Mouse (Mus musculus) ES-Bruce4 (cell line): ENCODE results near the gene AI854703. TPM values are rescaled to one million over a fixed set of nuclear protein-coding genes. Genes with fewer than 3 reads are reported as not detected.

Experiments used
- H3K27ac ChIP-seq: 2 replicates; pipeline ENCODE4 v1.5.1; 2012; ENCODE audit warnings: low read length, inconsistent platforms; ENCODE audit not compliant: insufficient read depth
- H3K27me3 ChIP-seq: 2 replicates; pipeline ENCODE4 v1.6.1; 2012; ENCODE audit warnings: mild to moderate bottlenecking, low read length, inconsistent platforms; ENCODE audit not compliant: control insufficient read depth, poor library complexity, insufficient read depth, severe bottlenecking
- H3K36me3 ChIP-seq: 2 replicates; pipeline ENCODE4 v1.6.1; 2012; ENCODE audit warnings: inconsistent platforms, mild to moderate bottlenecking, low read length, moderate library complexity; ENCODE audit not compliant: control insufficient read depth, poor library complexity, insufficient read depth, severe bottlenecking
- H3K4me1 ChIP-seq: one replicate; pipeline ENCODE4 v1.8.1; 2011; ENCODE audit warnings: low read length; ENCODE audit not compliant: control insufficient read depth, insufficient read depth
- H3K4me3 ChIP-seq: 2 replicates; pipeline ENCODE4 v1.5.1; 2011; ENCODE audit warnings: low read depth, mild to moderate bottlenecking, low read length
- H3K9ac ChIP-seq: 2 replicates; pipeline ENCODE4 v1.6.1; 2012; ENCODE audit warnings: low read depth, mild to moderate bottlenecking, inconsistent platforms; ENCODE audit not compliant: poor library complexity, severe bottlenecking
- H3K9me3 ChIP-seq: replicated peaks from 2 replicates; pipeline ENCODE4 v1.6.1; 2012; ENCODE audit warnings: mild to moderate bottlenecking, low read length, inconsistent platforms; ENCODE audit not compliant: control insufficient read depth, poor library complexity, insufficient read depth, severe bottlenecking
- CTCF ChIP-seq: IDR thresholded peaks from one replicate; pipeline ENCODE4 v1.8.1; 2011; ENCODE audit warnings: low read depth, low read length
- EP300 ChIP-seq: IDR thresholded peaks from 2 replicates; pipeline ENCODE4 v1.6.1; 2011; ENCODE audit warnings: low read depth, low read length; ENCODE audit not compliant: insufficient read depth
- POLR2A ChIP-seq: IDR thresholded peaks from one replicate; pipeline ENCODE4 v1.8.1; 2011; ENCODE audit warnings: low read length; ENCODE audit not compliant: insufficient read depth
- polyA plus RNA-seq: library from polyadenylated mRNA; stranded (reverse); fragments of >200 nt; gene quantifications from 2 replicates; pipeline ENCODE4 v1.2.4, GENCODE M21; 2011; ENCODE audit warnings: low read depth; ENCODE audit not compliant: missing spikeins, insufficient read depth, insufficient read length

AI854703 gene
- polyA plus RNA-seq, 1 experiment: 0.36 TPM

DNA sequence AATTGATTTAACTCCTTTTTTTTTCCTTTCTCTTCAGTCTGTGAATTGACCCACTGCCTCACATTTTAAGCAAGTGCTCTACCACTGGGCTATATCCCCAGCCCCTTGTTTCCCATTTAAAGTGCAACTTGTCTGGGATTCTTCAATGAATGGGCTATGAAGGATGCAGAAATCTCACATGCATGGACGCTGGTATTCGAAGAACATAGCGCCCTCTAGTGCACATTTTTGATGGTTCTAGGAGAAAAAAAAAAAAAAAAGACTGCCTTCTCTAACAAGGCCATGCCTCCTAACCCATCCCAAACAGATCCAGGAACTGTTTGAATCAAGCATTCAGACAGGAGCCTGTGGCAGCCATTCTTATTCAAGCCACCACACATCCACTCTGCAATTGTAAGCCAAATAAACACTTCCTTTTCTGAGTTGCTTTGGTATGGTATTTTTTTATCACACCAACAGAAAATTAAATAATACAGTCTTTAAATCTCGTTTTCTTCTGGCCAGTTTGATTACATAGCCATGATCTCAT lies 16.3 kb downstream of the AI854703 start:
- H3K4me3 ChIP-seq: no peak overlapping the region
- H3K27me3 ChIP-seq: no peaks in the 10 kb centered on the region
- H3K36me3 ChIP-seq: no peaks in the 10 kb centered on the region
- no peaks in the 10 kb centered on the region for H3K9me3 ChIP-seq
- H3K27ac ChIP-seq: no peak overlapping the region
- H3K4me1 ChIP-seq: no peaks in the 10 kb centered on the region
- H3K9ac ChIP-seq: no peak overlapping the region
- TF ChIP-seq EP300: no peak
- no peak for TF ChIP-seq POLR2A
- no peak for TF ChIP-seq CTCF

DNA sequence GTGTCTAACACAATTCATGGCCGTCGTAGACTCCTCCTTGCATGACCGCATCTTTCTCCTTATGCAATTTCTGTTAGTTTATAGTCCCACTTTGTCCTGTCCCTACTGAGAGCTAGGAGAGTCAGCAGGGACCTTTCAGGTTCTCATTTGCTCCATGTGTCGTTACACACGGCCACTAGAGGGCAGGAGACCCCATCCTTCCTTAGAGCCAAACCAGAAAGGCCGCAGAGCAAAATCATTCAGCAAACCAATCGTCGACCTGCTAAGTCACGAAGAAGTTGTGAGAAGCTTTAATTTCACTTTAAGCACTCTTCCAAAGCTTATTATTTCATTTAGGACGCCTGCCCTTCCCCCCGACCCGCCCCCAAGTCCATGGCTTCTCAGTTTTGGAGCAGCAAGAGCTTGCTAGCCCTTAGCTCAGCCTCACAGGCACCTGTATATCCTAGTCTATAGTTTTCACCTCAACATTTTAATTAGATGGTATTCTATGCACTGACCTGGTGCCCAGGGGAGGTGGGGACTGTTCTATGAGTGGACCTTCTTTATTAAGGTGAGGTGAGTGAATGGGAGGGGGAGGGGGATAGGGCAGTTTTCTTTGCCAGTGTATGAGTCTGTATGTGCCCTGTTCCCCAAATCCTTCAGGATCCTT lies 19.2 kb downstream of the AI854703 start:
- H3K9me3 ChIP-seq: no peaks in the 10 kb centered on the region
- no peaks in the 10 kb centered on the region for H3K4me1 ChIP-seq
- H3K9ac ChIP-seq: no peak overlapping the region
- H3K36me3 ChIP-seq: no peaks in the 10 kb centered on the region
- no peaks in the 10 kb centered on the region for H3K27me3 ChIP-seq
- no peak overlapping the region for H3K4me3 ChIP-seq
- TF ChIP-seq CTCF (peak; percentile 74), POLR2A (no peak), EP300 (no peak)
- H3K27ac ChIP-seq: no peak overlapping the region

DNA sequence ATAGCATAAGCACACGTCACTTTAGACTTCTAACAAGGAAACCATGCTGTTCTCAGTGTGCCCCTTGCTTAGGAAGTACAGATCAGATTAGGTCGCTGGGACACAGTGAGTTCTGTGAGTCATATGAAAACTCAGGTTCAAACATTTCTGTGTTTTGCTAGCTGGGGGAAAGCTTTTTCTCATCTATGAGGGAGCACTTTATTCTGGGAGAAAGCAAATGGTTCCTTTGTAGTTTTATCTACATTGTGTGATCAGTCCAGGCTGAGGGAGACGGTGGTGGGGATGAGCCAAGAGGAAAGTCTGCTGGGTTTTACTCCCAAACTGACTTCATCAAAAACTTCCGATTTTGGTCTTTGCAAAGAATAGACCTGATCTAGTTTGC lies 19.7 kb downstream of the AI854703 start:
- no peaks in the 10 kb centered on the region for H3K36me3 ChIP-seq

DNA sequence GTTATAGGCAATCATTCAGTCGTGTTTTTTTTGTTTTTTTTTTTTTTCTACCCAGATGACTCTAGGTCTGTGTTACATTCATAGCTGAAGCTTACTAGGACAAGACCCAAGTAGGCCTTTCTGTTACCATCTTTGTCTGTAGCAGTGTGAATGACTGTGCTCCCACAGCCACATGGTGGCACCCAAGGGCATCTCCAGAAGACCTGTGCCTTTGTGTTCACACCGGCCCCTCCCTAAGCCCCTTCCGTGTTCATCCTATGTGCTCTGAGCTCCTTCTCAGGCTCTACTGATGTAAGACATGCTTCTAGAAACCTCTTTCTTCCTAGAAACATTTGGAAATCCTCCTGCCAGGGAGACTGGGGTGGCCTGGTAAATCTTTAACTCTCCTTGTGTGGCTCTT lies 20.4 kb downstream of the AI854703 start, which contains the start of gene Gimap8:
Gimap8 (plus strand) TSS at position 240 of the 400 bp plus-strand sequence.
- TF ChIP-seq CTCF (peak; percentile 60), POLR2A (no peak), EP300 (no peak)
- Histone ChIP-seq H3K27ac (no peak within 1 kb of the TSS), H3K4me3 (no peak within 1 kb of the TSS), H3K36me3 (no peaks in the 10 kb centered on the region), H3K9me3 (no peaks in the 10 kb centered on the region), H3K4me1 (no peaks in the 10 kb centered on the region), H3K9ac (no peak within 1 kb of the TSS), H3K27me3 (no peaks in the 10 kb centered on the region)

More for the DNA sequence above, 19.7 kb downstream of the AI854703 start:
- H3K9ac ChIP-seq: no peak overlapping the region
- TF ChIP-seq EP300: no peak
- TF ChIP-seq POLR2A: no peak
- no peak for TF ChIP-seq CTCF
- H3K4me3 ChIP-seq: no peak overlapping the region
- no peaks in the 10 kb centered on the region for H3K4me1 ChIP-seq
- no peak overlapping the region for H3K27ac ChIP-seq
- H3K27me3 ChIP-seq: no peaks in the 10 kb centered on the region
- no peaks in the 10 kb centered on the region for H3K9me3 ChIP-seq

- H3K27ac ChIP-seq: no peak overlapping the region
- TF ChIP-seq POLR2A (no peak), EP300 (no peak), CTCF (no peak)
- H3K9me3 ChIP-seq: no peaks in the 10 kb centered on the region
- no peaks in the 10 kb centered on the region for H3K4me1 ChIP-seq
- H3K27me3 ChIP-seq: no peaks in the 10 kb centered on the region
- H3K36me3 ChIP-seq: no peaks in the 10 kb centered on the region
- no peak overlapping the region for H3K9ac ChIP-seq
- H3K4me3 ChIP-seq: no peak overlapping the region
These were observed 21.0 kb downstream of the AI854703 start for GRCm38 (mm10) chr6:48647611-48648010.

GRCm38 (mm10) chr6:48648779-48649178 lies 22.2 kb downstream of the AI854703 start:
- Histone ChIP-seq H3K4me1 (no peaks in the 10 kb centered on the region), H3K4me3 (no peak overlapping the region), H3K27ac (no peak overlapping the region), H3K36me3 (no peaks in the 10 kb centered on the region), H3K27me3 (no peaks in the 10 kb centered on the region), H3K9ac (no peak overlapping the region), H3K9me3 (no peaks in the 10 kb centered on the region)
- TF ChIP-seq POLR2A (no peak), EP300 (no peak), CTCF (no peak)
